Mouse (Mus musculus) small intestine, adult 10 weeks (tissue): ENCODE measurements around the gene Nbr1. TPM values are rescaled to one million over a fixed set of nuclear protein-coding genes. Genes with fewer than 3 reads are reported as not detected.

Experiments
- polyA plus RNA-seq: library from polyadenylated mRNA; stranded (reverse); fragments of 350-450 nt; fragmentation: Illumina TruSeq; extraction: RNeasy Lipid Tissue Mini Kit (QIAGEN cat#74804); gene quantifications from one replicate; pipeline ENCODE4 v1.2.3, GENCODE M21; 2014; ENCODE audit warnings: low replicate concordance

The Nbr1 gene
- 182 TPM for polyA plus RNA-seq

DNA sequence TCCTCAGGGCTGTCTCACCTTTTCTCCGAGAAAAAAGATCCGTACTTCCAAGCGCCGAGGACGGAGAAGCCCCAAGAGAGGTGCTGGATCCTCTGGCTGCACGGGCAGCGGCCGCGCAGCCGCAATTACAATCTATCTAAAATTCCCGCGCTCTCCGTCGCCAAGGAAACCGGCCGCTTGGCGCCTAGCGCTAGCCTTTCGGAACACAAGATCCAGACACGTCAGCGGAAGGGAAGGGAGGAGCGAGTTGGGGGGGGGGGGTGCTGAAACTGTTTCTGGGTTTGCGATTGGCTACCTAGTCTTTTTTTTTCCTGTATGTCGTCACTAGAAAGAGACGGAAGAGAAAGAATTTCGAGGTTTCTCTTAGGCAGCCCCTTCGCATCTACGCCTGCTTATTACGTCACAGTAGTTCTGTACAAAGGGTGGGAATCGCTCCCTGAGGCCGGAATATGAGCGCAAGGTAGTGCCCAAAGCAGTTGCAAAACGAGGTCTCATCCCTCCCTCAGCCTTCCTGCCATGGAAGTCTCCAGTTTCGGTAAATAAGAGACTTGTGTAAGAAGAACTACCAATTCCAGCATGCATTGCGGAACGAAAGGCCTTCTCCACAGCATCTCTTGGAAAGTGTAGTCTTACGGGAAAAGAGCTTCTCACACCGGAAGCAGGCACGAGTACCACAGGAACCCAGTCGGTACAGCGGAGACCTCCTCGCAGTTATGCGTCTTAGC lies at the start of gene Nbr1, which contains the start of gene Brca1:
Gene Nbr1, plus strand, starts transcription at position 399 of the 725 bp plus-strand sequence.
Gene Brca1, minus strand, starts transcription at position 205 of the 725 bp plus-strand sequence.

DNA sequence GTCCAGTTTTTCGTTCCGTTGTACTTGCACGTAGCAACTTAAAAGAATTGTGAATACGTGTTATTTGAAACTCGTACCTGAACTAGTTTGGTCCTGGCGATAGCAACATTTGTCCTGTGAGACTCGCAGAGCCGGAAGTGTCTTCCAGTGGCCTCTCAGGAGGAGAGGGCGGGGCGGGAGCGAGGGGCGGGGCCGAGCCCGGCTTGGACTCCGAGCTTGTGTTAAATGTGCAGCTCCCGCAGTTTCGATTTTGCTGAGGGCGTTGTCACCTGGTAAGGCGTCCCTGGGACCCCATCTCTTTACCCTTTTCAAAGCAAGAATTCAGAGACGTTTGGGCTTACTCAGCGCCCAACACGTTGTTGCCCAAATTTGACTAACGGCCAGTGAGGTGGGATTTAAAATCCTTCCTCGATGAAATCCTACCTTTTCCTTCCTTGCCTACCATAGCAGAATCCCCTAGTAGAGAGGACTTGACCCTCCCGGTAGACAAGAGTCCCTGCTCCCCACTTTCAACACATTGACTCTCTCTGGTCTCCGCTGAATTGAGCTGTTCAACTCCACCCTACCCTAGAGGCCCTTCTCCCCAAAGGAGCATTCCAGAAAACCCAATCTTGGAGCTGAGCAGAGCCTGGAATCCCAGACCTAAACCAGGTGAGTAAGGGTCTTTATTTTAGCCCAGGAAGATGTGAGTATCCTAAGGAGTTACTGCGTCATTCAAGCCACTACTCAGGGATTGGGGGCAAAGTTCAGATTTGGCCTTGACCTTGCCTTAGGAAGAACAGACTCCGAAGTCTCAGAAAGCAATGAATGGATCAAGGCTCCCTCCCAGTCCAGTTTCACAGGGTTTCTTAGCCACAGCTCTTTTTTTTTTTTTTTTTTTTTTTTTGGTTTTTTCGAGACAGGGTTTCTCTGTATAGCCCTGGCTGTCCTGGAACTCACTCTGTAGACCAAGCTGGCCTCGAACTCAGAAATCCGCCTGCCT lies 30.4 kb downstream of the Nbr1 start, which contains the start of gene Tmem106a:
Gene Tmem106a, plus strand, starts transcription at position 189 of the 982 bp plus-strand sequence.

DNA sequence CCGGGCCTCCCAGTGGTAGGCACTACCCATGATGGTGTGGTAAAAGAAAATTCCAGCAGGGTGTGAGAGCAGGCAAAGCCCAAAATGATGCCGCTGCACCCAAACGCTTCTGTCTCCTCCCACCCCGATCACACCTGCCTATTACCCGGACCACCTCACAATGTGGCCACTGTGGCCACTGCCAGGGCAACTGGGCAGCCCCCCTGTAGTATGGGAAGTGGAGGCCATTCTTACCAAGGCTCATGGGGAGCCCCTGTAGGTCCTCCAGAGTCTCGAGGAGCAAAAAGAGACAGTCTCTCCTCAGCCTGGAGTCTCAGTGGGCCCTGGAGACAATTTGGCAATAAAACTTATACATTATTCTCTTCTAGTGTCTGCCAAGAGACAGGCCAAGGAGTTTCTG lies 47.2 kb downstream of the Nbr1 start, which contains the start of gene Gm11634:
Gene Gm11634, minus strand, starts transcription at position 101 of the 400 bp plus-strand sequence.

DNA sequence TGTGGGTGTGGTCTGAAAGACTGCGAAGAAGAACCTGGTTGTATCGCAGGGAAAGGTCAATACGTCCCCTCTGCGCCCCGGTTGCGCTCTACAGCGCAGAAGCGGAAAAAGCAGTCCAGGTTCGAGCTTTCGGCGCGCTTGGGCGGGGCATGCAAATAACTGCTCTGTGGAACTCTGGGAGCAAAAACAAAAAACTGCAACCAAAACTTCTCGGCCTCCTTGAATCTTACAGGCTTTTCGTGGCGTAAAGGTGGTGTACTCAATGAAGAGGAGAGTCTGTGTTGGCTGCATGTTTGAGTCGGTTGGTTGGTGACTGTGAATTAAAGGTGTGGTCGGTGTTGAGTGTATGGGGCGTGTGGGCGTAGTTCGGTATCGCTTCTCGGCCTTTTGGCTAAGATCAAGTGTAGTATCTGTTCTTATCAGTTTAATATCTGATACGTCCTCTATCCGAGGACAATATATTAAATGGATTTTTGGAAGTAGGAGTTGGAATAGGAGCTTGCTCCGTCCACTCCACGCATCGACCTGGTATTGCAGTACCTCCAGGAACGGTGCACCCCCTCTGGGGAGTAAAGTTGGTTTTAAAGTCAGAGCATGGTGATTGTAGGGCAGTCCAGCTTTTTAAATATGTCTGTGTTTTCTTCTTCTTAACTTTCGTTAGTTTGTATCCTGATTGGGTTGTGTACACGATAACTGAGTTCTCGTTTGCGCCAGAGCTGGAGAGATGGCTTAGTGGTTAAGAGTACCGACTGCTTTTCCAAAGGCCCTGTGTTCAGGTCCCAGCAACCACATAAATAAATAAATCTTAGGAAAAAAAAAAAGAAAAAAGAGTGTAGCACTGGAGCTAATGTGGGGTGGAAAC lies 75.3 kb downstream of the Nbr1 start, which contains the start of gene Rdm1:
Gene Rdm1, plus strand, starts transcription at position 201 of the 862 bp plus-strand sequence.

Other genes starting within 250 kb of the Nbr1 start
- gene Becn1, start 249.9 kb upstream of the Nbr1 start, polyA plus RNA-seq, result 158 TPM
- gene Psme3, start 235.9 kb upstream of the Nbr1 start, polyA plus RNA-seq, result 194 TPM
- 0.59 TPM for gene Aoc2, start 227.1 kb upstream of the Nbr1 start, polyA plus RNA-seq
- gene Aoc3, start 221.5 kb upstream of the Nbr1 start, polyA plus RNA-seq, result 8.7 TPM
- 126 TPM for gene G6pc, start 184.6 kb upstream of the Nbr1 start, polyA plus RNA-seq
- gene Aarsd1, start 134.5 kb upstream of the Nbr1 start, polyA plus RNA-seq, result 2.6 TPM
- 0.33 TPM for gene Gm27029, start 127.4 kb upstream of the Nbr1 start, polyA plus RNA-seq
- gene Rundc1, start 127.1 kb upstream of the Nbr1 start, polyA plus RNA-seq, result 2.7 TPM
- gene Ptges3l, start 126.8 kb upstream of the Nbr1 start, polyA plus RNA-seq, result 0.30 TPM
- 50.2 TPM for gene Rpl27, start 109.9 kb upstream of the Nbr1 start, polyA plus RNA-seq
- gene Ifi35, start 103.7 kb upstream of the Nbr1 start, polyA plus RNA-seq, result 4.6 TPM
- 14.3 TPM for gene Rnd2, start 87.2 kb upstream of the Nbr1 start, polyA plus RNA-seq
- 1.1 TPM for gene Vat1, start 85.9 kb upstream of the Nbr1 start, polyA plus RNA-seq
- gene Brca1, start 194 bp upstream of the Nbr1 start, polyA plus RNA-seq, result 5.6 TPM
- 38.4 TPM for gene Tmem106a, start 30.1 kb downstream of the Nbr1 start, polyA plus RNA-seq
- not detected for gene Gm11634, start 47.1 kb downstream of the Nbr1 start, polyA plus RNA-seq
- not detected for gene Rdm1, start 75.0 kb downstream of the Nbr1 start, polyA plus RNA-seq
- 6.6 TPM for gene Arl4d, start 113.4 kb downstream of the Nbr1 start, polyA plus RNA-seq
- gene Dhx8, start 180.8 kb downstream of the Nbr1 start, polyA plus RNA-seq, result 13.2 TPM
- not detected for gene Etv4, start 233.2 kb downstream of the Nbr1 start, polyA plus RNA-seq